Mouse (Mus musculus): ENCODE data around the gene Psmg4. TPM values are rescaled to one million over a fixed set of nuclear protein-coding genes. Genes with fewer than 3 reads are reported as not detected.

Gene Psmg4
- polyA plus RNA-seq, 1 experiment from 2014 or later: 117 TPM

DNA sequence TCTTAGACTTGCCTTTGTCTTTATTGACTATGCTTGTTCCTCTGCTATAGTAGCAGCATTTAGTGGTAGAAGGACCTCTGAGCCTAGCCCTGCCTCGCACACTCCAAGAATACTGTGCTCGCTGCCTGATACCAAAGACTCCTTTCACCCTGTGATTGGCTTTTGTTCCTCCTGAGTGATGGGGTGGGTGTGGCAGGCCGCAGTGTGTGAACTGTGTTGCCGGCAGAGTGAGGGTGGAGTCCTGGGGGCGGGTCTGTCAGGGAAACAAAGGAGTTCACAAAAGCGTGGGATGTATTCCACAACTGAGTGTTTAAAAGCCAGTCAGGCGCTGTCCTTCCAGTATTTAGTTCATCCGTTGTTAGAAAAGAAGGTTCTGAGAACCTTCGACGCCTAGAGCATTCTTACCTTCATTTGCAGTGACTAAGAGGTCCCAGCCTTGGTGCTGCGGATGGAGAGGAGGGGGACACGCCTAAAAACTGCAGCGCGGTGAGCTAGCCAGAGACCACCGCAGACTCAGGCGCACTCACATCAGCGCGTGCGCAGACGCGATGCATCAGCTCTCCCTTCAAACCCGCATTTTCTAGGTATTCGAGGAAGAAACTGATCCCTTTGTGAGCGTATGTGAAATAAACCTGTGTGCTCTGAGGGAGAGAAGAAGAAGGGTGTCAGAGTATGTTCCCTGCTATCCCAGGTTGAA is 31.6 kb upstream of the Psmg4 start:
- DNase-seq (ENCODE audit: low spot score) (peak; percentile 80), ATAC-seq (replicated peaks; ENCODE audit: low FRiP score, low read depth) (peak; percentile 22)
- peak overlapping the region; percentile 28 for H3K4me3 ChIP-seq (replicated peaks; ENCODE audit: low read depth, low read length)
- 0 out of 2 replicates have a peak overlapping the region, but pooled peaks have one; percentile 2 for H3K9ac ChIP-seq (ENCODE audit: low read depth, low read length)
- TF ChIP-seq CTCF (IDR thresholded peaks at IDR 0.05; ENCODE audit: low read depth): no peak
- 0 out of 2 replicates have a peak, but pooled peaks cover 23% of the 10 kb centered on the region for H3K4me1 ChIP-seq (replicated peaks; ENCODE audit: insufficient read depth, low read length)
- no peaks in the 10 kb centered on the region for H3K36me3 ChIP-seq (ENCODE audit: insufficient read depth, low read length)
- peak overlapping the region; percentile 93 for H3K4me2 ChIP-seq (ENCODE audit: low read length)
- H3K9me3 ChIP-seq (replicated peaks; ENCODE audit: low read length): no peaks in the 10 kb centered on the region
- H3K27me3 ChIP-seq (ENCODE audit: insufficient read depth, low read length): no peaks in the 10 kb centered on the region; the same call in 1 of the 2 replicates
- WGBS: under 1% methylated on average over 24 of the region's 24 CpGs
- peak overlapping the region; percentile 58 for H3K27ac ChIP-seq

DNA sequence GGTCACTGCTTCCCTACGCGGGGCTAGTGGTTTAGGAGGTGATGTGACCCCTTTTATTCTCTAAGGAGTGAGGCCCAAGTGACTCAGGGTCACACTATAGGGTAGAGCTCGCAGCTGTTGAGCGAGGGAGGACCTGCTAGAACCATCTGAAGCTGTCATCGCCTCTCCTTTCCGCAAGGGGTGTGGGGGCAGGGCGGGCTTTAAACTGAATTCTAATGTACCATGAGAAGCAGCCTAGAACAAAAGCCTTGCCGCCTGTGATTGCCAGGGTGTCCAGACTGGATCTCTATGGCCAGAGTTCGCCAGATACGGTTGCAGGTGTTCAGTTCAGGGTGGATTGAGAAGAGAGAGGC is 31.1 kb upstream of the Psmg4 start:
- DNase-seq (ENCODE audit: low spot score) (peak; percentile 61), ATAC-seq (replicated peaks; ENCODE audit: low FRiP score, low read depth) (peak; percentile 16; the same call in 1 of the 2 replicates)
- Histone ChIP-seq H3K27me3 (ENCODE audit: insufficient read depth, low read length) (no peaks in the 10 kb centered on the region; the same call in 1 of the 2 replicates), H3K9me3 (replicated peaks; ENCODE audit: low read length) (no peaks in the 10 kb centered on the region), H3K9ac (ENCODE audit: low read depth, low read length) (peak overlapping the region; percentile 2; the same call in 1 of the 2 replicates), H3K4me3 (replicated peaks; ENCODE audit: low read depth, low read length) (peak overlapping the region; percentile 28), H3K36me3 (ENCODE audit: insufficient read depth, low read length) (no peaks in the 10 kb centered on the region), H3K4me2 (ENCODE audit: low read length) (peak overlapping the region; percentile 93), H3K4me1 (replicated peaks; ENCODE audit: insufficient read depth, low read length) (0 out of 2 replicates have a peak, but pooled peaks cover 23% of the 10 kb centered on the region), H3K27ac (peak overlapping the region; percentile 58)
- TF ChIP-seq CTCF (IDR thresholded peaks at IDR 0.05; ENCODE audit: low read depth): no peak
- WGBS: 3% methylated on average over 10 of the region's 10 CpGs

DNA sequence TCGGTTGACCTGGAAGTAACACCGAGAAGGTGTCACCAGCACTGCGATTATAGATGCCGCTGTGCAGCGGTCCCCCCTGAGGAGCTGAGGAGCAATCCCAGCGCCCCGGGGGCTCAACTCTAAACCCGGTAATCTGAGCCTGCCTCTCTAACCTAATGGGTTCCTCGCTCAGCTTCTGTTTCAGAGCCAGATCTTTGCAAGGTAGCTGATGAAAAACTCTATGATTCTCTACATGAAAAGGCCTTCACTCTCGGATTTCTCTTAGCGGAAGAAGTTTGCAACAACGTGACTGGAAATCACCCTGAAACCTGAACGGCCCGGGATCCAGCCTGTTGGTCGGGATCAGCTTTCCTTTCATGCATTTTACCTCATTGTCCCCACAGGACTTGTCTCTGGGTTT is 30.5 kb upstream of the Psmg4 start:
- peak overlapping the region; percentile 58; the same call in 1 of the 2 replicates for H3K27ac ChIP-seq
- no peaks in the 10 kb centered on the region for H3K36me3 ChIP-seq (ENCODE audit: insufficient read depth, low read length)
- no peak overlapping the region; the same call in 1 of the 2 replicates for H3K9ac ChIP-seq (ENCODE audit: low read depth, low read length)
- 0 out of 2 replicates have a peak, but pooled peaks cover 23% of the 10 kb centered on the region for H3K4me1 ChIP-seq (replicated peaks; ENCODE audit: insufficient read depth, low read length)
- WGBS: 7% methylated on average over 15 of the region's 15 CpGs
- no peaks in the 10 kb centered on the region for H3K9me3 ChIP-seq (replicated peaks; ENCODE audit: low read length)
- H3K4me2 ChIP-seq (ENCODE audit: low read length): peak overlapping the region; percentile 93
- H3K27me3 ChIP-seq (ENCODE audit: insufficient read depth, low read length): no peaks in the 10 kb centered on the region; the same call in 1 of the 2 replicates
- no peak for TF ChIP-seq CTCF (IDR thresholded peaks at IDR 0.05; ENCODE audit: low read depth)
- no peak for DNase-seq (ENCODE audit: low spot score)
- ATAC-seq (replicated peaks; ENCODE audit: low FRiP score, low read depth): no peak
- H3K4me3 ChIP-seq (replicated peaks; ENCODE audit: low read depth, low read length): peak overlapping the region; percentile 11; the same call in 1 of the 2 replicates

DNA sequence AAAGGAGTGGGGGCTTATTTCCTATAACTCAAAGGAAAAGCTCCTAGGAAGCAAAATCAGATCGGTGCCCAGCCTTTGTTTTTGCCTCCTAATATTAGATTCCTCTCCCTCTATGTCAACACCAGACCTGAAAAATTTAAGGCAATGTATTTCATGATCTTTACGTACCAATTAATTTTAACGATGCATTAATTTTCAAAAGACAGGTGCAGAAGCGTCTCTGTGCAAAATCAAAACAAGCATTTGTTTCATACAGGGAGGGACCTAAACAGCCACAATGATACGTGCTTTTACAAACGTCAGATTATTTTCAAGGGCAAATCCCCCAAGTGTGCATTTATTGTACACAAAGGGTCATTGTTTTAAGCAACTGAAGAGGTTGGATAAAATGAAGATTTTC is 29.9 kb upstream of the Psmg4 start:
- TF ChIP-seq CTCF (IDR thresholded peaks at IDR 0.05; ENCODE audit: low read depth): no peak
- DNase-seq (ENCODE audit: low spot score): no peak
- Histone ChIP-seq H3K27ac (no peak overlapping the region), H3K9me3 (replicated peaks; ENCODE audit: low read length) (no peaks in the 10 kb centered on the region), H3K9ac (ENCODE audit: low read depth, low read length) (no peak overlapping the region), H3K4me1 (replicated peaks; ENCODE audit: insufficient read depth, low read length) (0 out of 2 replicates have a peak, but pooled peaks cover 23% of the 10 kb centered on the region), H3K4me2 (ENCODE audit: low read length) (peak overlapping the region; percentile 93; the same call in 1 of the 2 replicates), H3K27me3 (ENCODE audit: insufficient read depth, low read length) (no peaks in the 10 kb centered on the region; the same call in 1 of the 2 replicates), H3K36me3 (ENCODE audit: insufficient read depth, low read length) (no peaks in the 10 kb centered on the region), H3K4me3 (replicated peaks; ENCODE audit: low read depth, low read length) (no peak overlapping the region; the same call in 1 of the 2 replicates)
- 27% methylated on average over 6 of the region's 6 CpGs for WGBS
- no peak for ATAC-seq (replicated peaks; ENCODE audit: low FRiP score, low read depth)

DNA sequence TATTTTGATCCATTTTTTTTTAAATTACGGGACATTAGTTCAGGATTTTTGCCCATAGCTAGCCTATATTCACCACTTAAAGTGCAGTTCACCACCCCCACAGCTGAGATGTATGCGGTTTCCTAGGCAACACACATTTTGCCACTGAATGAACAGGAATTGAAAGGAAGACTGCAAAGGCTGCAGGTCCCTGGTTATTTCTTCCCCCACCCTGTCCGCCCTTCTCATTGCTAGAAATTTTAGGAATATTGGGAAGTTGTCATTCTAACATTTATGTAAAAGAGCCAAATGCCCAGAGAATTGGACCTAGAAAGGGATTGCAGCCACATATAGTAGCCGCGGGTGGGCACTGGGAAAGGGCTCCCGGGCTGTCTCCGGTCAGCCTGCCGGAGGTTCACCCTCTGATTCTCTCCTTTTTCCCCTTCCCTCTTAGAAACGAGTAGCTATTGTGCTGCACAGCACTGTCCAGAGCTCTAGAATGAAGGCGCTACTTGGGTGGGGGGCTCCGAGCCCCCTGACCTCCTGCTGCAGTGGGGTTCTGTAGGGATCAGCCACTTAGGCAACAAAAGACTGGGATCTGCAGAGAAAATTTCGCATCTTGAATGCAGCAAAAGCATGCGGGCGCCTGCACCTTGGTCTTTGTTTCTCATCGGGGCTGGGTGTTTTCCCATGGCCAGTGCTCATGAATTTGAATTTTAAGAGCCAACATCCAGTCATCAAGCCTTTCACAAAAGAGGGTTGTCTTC is 29.3 kb upstream of the Psmg4 start:
- Histone ChIP-seq H3K4me2 (ENCODE audit: low read length) (peak overlapping the region; percentile 41), H3K9ac (ENCODE audit: low read depth, low read length) (no peak overlapping the region), H3K4me3 (replicated peaks; ENCODE audit: low read depth, low read length) (no peak overlapping the region), H3K36me3 (ENCODE audit: insufficient read depth, low read length) (no peaks in the 10 kb centered on the region), H3K27ac (no peak overlapping the region), H3K27me3 (ENCODE audit: insufficient read depth, low read length) (no peaks in the 10 kb centered on the region; the same call in 1 of the 2 replicates), H3K9me3 (replicated peaks; ENCODE audit: low read length) (no peaks in the 10 kb centered on the region), H3K4me1 (replicated peaks; ENCODE audit: insufficient read depth, low read length) (0 out of 2 replicates have a peak, but pooled peaks cover 23% of the 10 kb centered on the region)
- ATAC-seq (replicated peaks; ENCODE audit: low FRiP score, low read depth) (no peak), DNase-seq (ENCODE audit: low spot score) (no peak)
- WGBS: 13% methylated on average over 15 of the region's 15 CpGs
- TF ChIP-seq CTCF (IDR thresholded peaks at IDR 0.05; ENCODE audit: low read depth): no peak

DNA sequence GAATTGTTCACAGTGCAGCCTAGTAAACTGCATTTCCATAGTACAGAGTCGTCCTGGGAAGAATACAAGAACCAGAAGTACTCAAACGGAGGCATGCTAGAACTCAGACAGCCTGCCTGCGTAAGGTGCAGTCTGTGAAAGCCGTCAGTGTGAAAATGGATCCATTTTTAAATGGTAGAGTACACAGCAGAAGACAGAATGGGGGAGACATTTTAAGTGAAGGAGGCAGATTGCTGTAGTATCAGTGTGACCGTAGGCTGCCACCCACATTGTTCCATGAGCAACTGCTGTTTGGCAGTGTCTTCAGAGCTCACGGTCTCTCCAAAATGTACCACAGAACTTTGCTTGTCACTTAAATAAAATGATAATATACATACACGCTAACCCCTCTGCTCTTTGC is 28.5 kb upstream of the Psmg4 start:
- Histone ChIP-seq H3K27ac (no peak overlapping the region), H3K4me2 (ENCODE audit: low read length) (no peak overlapping the region), H3K9ac (ENCODE audit: low read depth, low read length) (no peak overlapping the region), H3K4me1 (replicated peaks; ENCODE audit: insufficient read depth, low read length) (0 out of 2 replicates have a peak, but pooled peaks cover 19% of the 10 kb centered on the region), H3K36me3 (ENCODE audit: insufficient read depth, low read length) (no peaks in the 10 kb centered on the region), H3K27me3 (ENCODE audit: insufficient read depth, low read length) (no peaks in the 10 kb centered on the region; the same call in 1 of the 2 replicates), H3K9me3 (replicated peaks; ENCODE audit: low read length) (no peaks in the 10 kb centered on the region), H3K4me3 (replicated peaks; ENCODE audit: low read depth, low read length) (no peak overlapping the region)
- DNase-seq (ENCODE audit: low spot score) (no peak), ATAC-seq (replicated peaks; ENCODE audit: low FRiP score, low read depth) (no peak)
- WGBS: 82% methylated on average over 7 of the region's 7 CpGs
- no peak for TF ChIP-seq CTCF (IDR thresholded peaks at IDR 0.05; ENCODE audit: low read depth)
